Mouse (Mus musculus) embryonic facial prominence, embryonic 11.5 days (tissue): Measurements from ENCODE around the gene Mier1. TPM values are rescaled to one million over a fixed set of nuclear protein-coding genes. Genes with fewer than 3 reads are reported as not detected.
"Not testable (repeated sequence)": the region's sequence is repeated elsewhere in the genome, so short reads cannot be mapped to it uniquely, and the experiment has no call there.

Experiments used
- ATAC-seq: fragments of 200-750 bp; cut with Nextera tagmentation; replicated peaks from 2 replicates; pipeline ENCODE4 v1.8.0; 2017; ENCODE audit warnings: low read depth; ENCODE audit not compliant: insufficient number of reproducible peaks, low FRiP score, low TSS enrichment
- DNase-seq: peaks from one replicate; pipeline ENCODE4 v3.0.0-alpha.2; 2015; ENCODE audit warnings: low spot score
- H3K27ac ChIP-seq: fragments of 300-500 bp; sonication (generic); replicated peaks from 2 replicates; pipeline ENCODE4 v1.5.1; 2014; ENCODE audit warnings: mild to moderate bottlenecking, low read depth, low read length, control low read depth
- H3K27me3 ChIP-seq: fragments of 300-500 bp; sonication (generic); 2 replicates; pipeline ENCODE4 v1.6.1; 2014; ENCODE audit warnings: mild to moderate bottlenecking, low read length, moderate library complexity, mixed read lengths; ENCODE audit not compliant: control insufficient read depth, insufficient read depth
- H3K36me3 ChIP-seq: fragments of 300-500 bp; sonication (generic); replicated peaks from 2 replicates; pipeline ENCODE4 v1.6.1; 2014; ENCODE audit warnings: low read depth, mild to moderate bottlenecking, low read length, moderate library complexity, mixed read lengths; ENCODE audit not compliant: control insufficient read depth, insufficient read depth
- H3K4me1 ChIP-seq: fragments of 300-500 bp; sonication (generic); 2 replicates; pipeline ENCODE4 v1.6.1; 2014; ENCODE audit warnings: low read length, mixed read lengths; ENCODE audit not compliant: control insufficient read depth, insufficient read depth
- H3K4me2 ChIP-seq: fragments of 300-500 bp; sonication (generic); 2 replicates; pipeline ENCODE4 v1.6.1; 2014; ENCODE audit warnings: low read depth, mild to moderate bottlenecking, control low read depth, low read length, moderate library complexity
- H3K4me3 ChIP-seq: fragments of 300-500 bp; sonication (generic); 2 replicates; pipeline ENCODE4 v1.5.1; 2014; ENCODE audit warnings: low read depth, low read length, control low read depth
- H3K9ac ChIP-seq: fragments of 300-500 bp; sonication (generic); replicated peaks from 2 replicates; pipeline ENCODE4 v1.6.1; 2014; ENCODE audit warnings: mild to moderate bottlenecking, control low read depth, low read length
- H3K9me3 ChIP-seq: fragments of 300-500 bp; sonication (generic); replicated peaks from 2 replicates; pipeline ENCODE4 v1.6.1; 2016; ENCODE audit warnings: mild to moderate bottlenecking, low read length, inconsistent platforms, mixed read lengths; ENCODE audit not compliant: control insufficient read depth
- WGBS: fragments of 180-500 bp; shearing (Covaris S2); extraction: QIAGEN DNeasy Blood & Tissue Kit; methylation state at CpG from one replicate; pipeline ENCODE4 v1.1.7; 2014; 5-methylcytosine and 5-hydroxymethylcytosine counted together
- polyA plus RNA-seq: library from polyadenylated mRNA; unstranded; fragments of >200 nt; fragmentation: Nextera tagmentation; extraction: Ambion mirVana; gene quantifications from 2 replicates; pipeline ENCODE4 v1.2.1, GENCODE M21; 2014

Mier1 gene
- polyA plus RNA-seq, 1 experiment from 2014 or later = 40.5 TPM

DNA sequence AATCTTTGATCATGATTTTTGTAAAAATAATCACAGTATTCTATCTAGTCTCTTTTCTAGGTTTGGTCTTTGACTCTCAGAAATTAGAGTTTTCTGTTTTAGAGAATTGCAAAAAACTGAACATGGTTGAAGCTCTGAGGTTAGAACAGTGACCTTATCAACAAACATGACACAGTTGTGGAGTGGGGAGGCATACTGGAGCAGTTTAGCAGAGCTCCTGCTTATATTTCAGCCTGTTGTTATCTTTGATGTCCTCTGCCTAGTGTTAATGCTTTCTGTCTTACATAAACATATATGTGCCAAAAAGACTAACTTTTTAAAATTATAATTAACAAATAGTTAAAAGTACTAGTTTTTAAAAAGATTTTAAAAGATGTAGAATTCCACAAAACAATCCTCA lies 9.4 kb downstream of the Mier1 start:
- no peak overlapping the region for H3K9ac ChIP-seq
- no peak overlapping the region for H3K4me2 ChIP-seq
- ATAC-seq (no peak), DNase-seq (no peak)
- H3K4me1 ChIP-seq = no peaks in the 10 kb centered on the region
- H3K27me3 ChIP-seq = no peaks in the 10 kb centered on the region
- no peaks in the 10 kb centered on the region for H3K9me3 ChIP-seq
- H3K27ac ChIP-seq = no peak overlapping the region
- no peaks in the 10 kb centered on the region for H3K36me3 ChIP-seq
- H3K4me3 ChIP-seq = no peak overlapping the region

DNA sequence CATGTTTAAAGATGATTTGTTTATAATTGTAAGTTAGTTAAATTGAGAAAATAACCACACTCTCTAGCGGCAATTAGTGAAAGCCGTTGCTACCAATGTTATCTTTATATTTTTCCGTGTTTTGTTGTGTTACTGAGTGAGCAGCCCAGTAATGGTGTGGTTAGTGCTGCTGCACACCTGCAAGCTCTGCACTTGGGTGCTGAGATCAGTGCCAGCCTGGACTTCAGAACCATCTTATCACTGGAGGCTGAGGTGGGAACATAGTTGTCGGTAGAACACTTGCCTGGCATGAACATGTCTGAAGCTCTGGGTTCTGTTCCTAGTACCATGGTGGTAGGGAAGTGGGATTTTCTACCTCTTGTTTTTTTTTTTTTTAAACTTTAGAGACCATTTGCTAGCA lies 12.3 kb downstream of the Mier1 start:
- H3K27me3 ChIP-seq = no peaks in the 10 kb centered on the region
- H3K4me1 ChIP-seq = no peaks in the 10 kb centered on the region
- H3K27ac ChIP-seq = no peak overlapping the region
- H3K9ac ChIP-seq = no peak overlapping the region
- no peak overlapping the region for H3K4me3 ChIP-seq
- DNase-seq (no peak), ATAC-seq (no peak)
- H3K4me2 ChIP-seq = no peak overlapping the region
- WGBS = 88% methylated on average over 4 of the region's 4 CpGs
- H3K36me3 ChIP-seq = no peaks in the 10 kb centered on the region
- H3K9me3 ChIP-seq = no peaks in the 10 kb centered on the region

GRCm38 (mm10) chr4:103136946-103137345 lies 22.8 kb downstream of the Mier1 start:
- no peak for DNase-seq
- no peaks in the 10 kb centered on the region for H3K4me1 ChIP-seq

GRCm38 (mm10) chr4:103146339-103146738 lies 32.1 kb downstream of the Mier1 start:
- peak; percentile 83 for DNase-seq
- Histone ChIP-seq H3K9me3 (no peaks in the 10 kb centered on the region), H3K4me1 (no peaks in the 10 kb centered on the region), H3K27ac (no peak overlapping the region), H3K4me2 (no peak overlapping the region), H3K4me3 (no peak overlapping the region), H3K27me3 (no peaks in the 10 kb centered on the region), H3K9ac (no peak overlapping the region), H3K36me3 (no peaks in the 10 kb centered on the region; the same call in 1 of the 2 replicates)
- no peak for ATAC-seq
- WGBS = 49% methylated on average over 5 of the region's 5 CpGs

More at GRCm38 (mm10) chr4:103136946-103137345, 22.8 kb downstream of the Mier1 start:
- WGBS = 76% methylated on average over 1 of the region's 1 CpGs
- no peaks in the 10 kb centered on the region for H3K9me3 ChIP-seq
- H3K27ac ChIP-seq = no peak overlapping the region
- peaks cover 2% of the 10 kb centered on the region; the same call in 1 of the 2 replicates for H3K36me3 ChIP-seq
- no peak overlapping the region for H3K9ac ChIP-seq
- no peak for ATAC-seq
- no peaks in the 10 kb centered on the region for H3K27me3 ChIP-seq
- no peak overlapping the region for H3K4me2 ChIP-seq
- H3K4me3 ChIP-seq = no peak overlapping the region

DNA sequence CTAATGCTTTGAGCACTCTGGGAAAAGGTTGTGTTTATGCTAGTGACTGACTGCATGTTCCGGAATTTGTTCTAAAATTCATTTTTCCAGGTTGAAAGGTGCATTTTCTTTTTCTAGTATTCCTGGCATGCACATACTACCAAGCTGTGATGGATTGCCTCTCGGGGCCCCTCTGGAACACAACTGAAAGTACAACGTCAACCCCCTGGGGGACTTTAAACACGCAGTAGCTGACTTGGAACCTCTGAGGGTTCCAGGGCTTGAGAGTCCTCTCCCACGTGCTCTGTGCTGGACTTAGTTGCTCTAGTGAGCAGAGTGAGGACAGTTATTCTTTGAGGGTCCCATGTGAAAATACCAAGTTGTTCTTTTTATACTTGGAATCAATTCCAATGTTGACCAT lies 37.8 kb downstream of the Mier1 start:
- Histone ChIP-seq H3K27ac (no peak overlapping the region), H3K36me3 (peaks cover 5% of the 10 kb centered on the region), H3K27me3 (no peaks in the 10 kb centered on the region), H3K9ac (no peak overlapping the region), H3K4me2 (no peak overlapping the region), H3K4me1 (no peaks in the 10 kb centered on the region), H3K4me3 (no peak overlapping the region), H3K9me3 (no peaks in the 10 kb centered on the region)
- WGBS = 92% methylated on average over 5 of the region's 5 CpGs
- ATAC-seq = no peak
- DNase-seq = no peak

DNA sequence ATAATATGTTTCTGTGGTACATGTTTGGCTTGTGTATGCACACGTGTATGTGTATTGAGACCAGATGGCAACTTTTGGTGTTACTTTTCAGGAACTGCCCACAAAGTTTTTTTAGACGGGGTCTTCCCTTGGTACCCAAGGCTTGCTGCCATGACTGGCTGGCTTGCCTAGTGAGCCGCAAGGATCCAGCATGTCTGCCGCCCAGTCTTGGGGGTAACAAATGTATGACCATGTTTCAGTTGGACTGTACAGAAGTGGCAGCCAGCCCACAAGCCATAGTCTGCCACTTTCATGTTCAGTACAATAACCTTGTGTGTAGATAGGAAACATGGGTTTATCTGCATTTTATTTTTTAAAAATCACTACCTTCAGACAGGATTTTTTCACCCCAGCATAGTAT lies 44.6 kb downstream of the Mier1 start:
- ATAC-seq (no peak), DNase-seq (no peak)
- H3K9ac ChIP-seq = no peak overlapping the region
- H3K4me3 ChIP-seq = no peak overlapping the region
- no peaks in the 10 kb centered on the region for H3K9me3 ChIP-seq
- no peaks in the 10 kb centered on the region for H3K4me1 ChIP-seq
- peaks cover 2% of the 10 kb centered on the region for H3K36me3 ChIP-seq
- no peak overlapping the region for H3K27ac ChIP-seq
- no peaks in the 10 kb centered on the region for H3K27me3 ChIP-seq
- no peak overlapping the region for H3K4me2 ChIP-seq
- whole genome bisulfite sequencing = 89% methylated on average over 4 of the region's 4 CpGs

GRCm38 (mm10) chr4:103166198-103166597 lies 52.0 kb downstream of the Mier1 start:
- not testable (repeated sequence) for H3K27me3 ChIP-seq, H3K4me3 ChIP-seq, ATAC-seq, DNase-seq, H3K4me2 ChIP-seq, H3K9me3 ChIP-seq, H3K9ac ChIP-seq, H3K4me1 ChIP-seq, H3K36me3 ChIP-seq, H3K27ac ChIP-seq
- 90% methylated on average over 1 of the region's 1 CpGs for WGBS

DNA sequence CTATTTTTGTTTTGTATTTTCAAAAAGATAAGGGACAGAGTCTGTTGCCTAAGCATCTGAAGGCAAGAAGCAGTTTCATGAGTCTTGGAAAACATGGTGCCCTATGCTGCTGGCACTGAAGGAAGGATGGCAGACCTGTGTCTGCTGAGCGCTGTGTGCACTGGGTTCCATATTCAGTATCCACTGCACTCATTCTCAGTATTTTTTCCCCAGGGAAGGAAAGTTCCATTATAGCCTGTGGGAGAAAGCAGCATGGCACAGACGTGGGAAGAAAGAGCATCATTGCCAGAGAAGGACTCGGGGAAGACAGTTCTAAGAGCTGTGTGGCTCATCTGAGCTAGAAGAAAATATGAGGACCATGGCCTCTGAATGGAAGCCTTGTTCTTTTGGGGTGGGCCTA lies 57.1 kb downstream of the Mier1 start:
- Histone ChIP-seq H3K27me3 (no peaks in the 10 kb centered on the region), H3K4me1 (no peaks in the 10 kb centered on the region), H3K36me3 (no peaks in the 10 kb centered on the region), H3K9ac (no peak overlapping the region), H3K4me3 (no peak overlapping the region), H3K27ac (no peak overlapping the region), H3K9me3 (no peaks in the 10 kb centered on the region), H3K4me2 (no peak overlapping the region)
- DNase-seq (no peak), ATAC-seq (no peak)
- WGBS = 90% methylated on average over 3 of the region's 3 CpGs
